Mouse (Mus musculus) bone marrow macrophage, adult 2 months (primary cell): ENCODE measurements around the gene Plin5.

Experiments
- CTCF ChIP-seq: IDR thresholded peaks from 2 replicates; pipeline ENCODE4 v1.5.1; 2012; ENCODE audit warnings: low read depth, mild to moderate bottlenecking, low read length, moderate library complexity
- POLR2A ChIP-seq: IDR thresholded peaks from 2 replicates; pipeline ENCODE4 v1.6.1; 2012; ENCODE audit warnings: mild to moderate bottlenecking, low read depth, low read length, borderline replicate concordance

- TF ChIP-seq CTCF: no peak
- TF ChIP-seq POLR2A: no peak
Observed at GRCm38 (mm10) chr17:56144546-56144945, 27.1 kb upstream of the Plin5 start.
